Mouse (Mus musculus): ENCODE results near the gene Gpr15.

Gpr15 gene

GRCm38 (mm10) chr16:58702329-58702932 lies 16.4 kb downstream of the Gpr15 start:
- in situ Hi-C loops (cut with MboI; ENCODE audit: low sequenced_read_pairs) = no loop called here

GRCm38 (mm10) chr16:58701779-58702178 lies 17.1 kb downstream of the Gpr15 start:
- in situ Hi-C loops (cut with MboI; ENCODE audit: low sequenced_read_pairs) = no loop called here

- in situ Hi-C loops (cut with MboI; ENCODE audit: low sequenced_read_pairs) = no loop called here
These were observed 17.9 kb downstream of the Gpr15 start for GRCm38 (mm10) chr16:58700816-58701424.

- in situ Hi-C loops (cut with MboI; ENCODE audit: low sequenced_read_pairs) = no loop called here
These were observed 18.7 kb downstream of the Gpr15 start for GRCm38 (mm10) chr16:58700174-58700573.

GRCm38 (mm10) chr16:58697261-58697660 lies 21.6 kb downstream of the Gpr15 start:
- in situ Hi-C loops (cut with MboI; ENCODE audit: low sequenced_read_pairs) = no loop called here

- in situ Hi-C loops (cut with MboI; ENCODE audit: low sequenced_read_pairs) = no loop called here
These were observed 22.1 kb downstream of the Gpr15 start for GRCm38 (mm10) chr16:58696796-58697195.

- in situ Hi-C loops (cut with MboI; ENCODE audit: low sequenced_read_pairs) = no loop called here
These were observed 24.8 kb downstream of the Gpr15 start for GRCm38 (mm10) chr16:58694091-58694490.

GRCm38 (mm10) chr16:58690322-58690732 lies 28.5 kb downstream of the Gpr15 start:
- in situ Hi-C loops (cut with MboI; ENCODE audit: low sequenced_read_pairs) = no loop called here

GRCm38 (mm10) chr16:58689555-58690169 lies 29.2 kb downstream of the Gpr15 start:
- in situ Hi-C loops (cut with MboI; ENCODE audit: low sequenced_read_pairs) = no loop called here

- in situ Hi-C loops (cut with MboI; ENCODE audit: low sequenced_read_pairs) = no loop called here
These were observed 30.3 kb downstream of the Gpr15 start for GRCm38 (mm10) chr16:58688534-58688933.

- in situ Hi-C loops (cut with MboI; ENCODE audit: low sequenced_read_pairs) = no loop called here
These were observed 33.0 kb downstream of the Gpr15 start for GRCm38 (mm10) chr16:58685548-58686537.

GRCm38 (mm10) chr16:58684537-58684936 lies 34.3 kb downstream of the Gpr15 start:
- in situ Hi-C loops (cut with MboI; ENCODE audit: low sequenced_read_pairs) = no loop called here

GRCm38 (mm10) chr16:58683911-58684310 lies 35.0 kb downstream of the Gpr15 start:
- in situ Hi-C loops (cut with MboI; ENCODE audit: low sequenced_read_pairs) = no loop called here

- in situ Hi-C loops (cut with MboI; ENCODE audit: low sequenced_read_pairs) = no loop called here
These were observed 36.0 kb downstream of the Gpr15 start for GRCm38 (mm10) chr16:58682870-58683269.

- in situ Hi-C loops (cut with MboI; ENCODE audit: low sequenced_read_pairs) = no loop called here
These were observed 36.8 kb downstream of the Gpr15 start for GRCm38 (mm10) chr16:58682046-58682445.

GRCm38 (mm10) chr16:58678660-58679059 lies 40.2 kb downstream of the Gpr15 start:
- in situ Hi-C loops (cut with MboI; ENCODE audit: low sequenced_read_pairs) = no loop called here

GRCm38 (mm10) chr16:58677491-58677890 lies 41.4 kb downstream of the Gpr15 start:
- in situ Hi-C loops (cut with MboI; ENCODE audit: low sequenced_read_pairs) = no loop called here

- in situ Hi-C loops (cut with MboI; ENCODE audit: low sequenced_read_pairs) = no loop called here
These were observed 42.2 kb downstream of the Gpr15 start for GRCm38 (mm10) chr16:58676633-58677032.

GRCm38 (mm10) chr16:58676156-58676555 lies 42.7 kb downstream of the Gpr15 start:
- in situ Hi-C loops (cut with MboI; ENCODE audit: low sequenced_read_pairs) = no loop called here

- in situ Hi-C loops (cut with MboI; ENCODE audit: low sequenced_read_pairs) = no loop called here
These were observed 43.6 kb downstream of the Gpr15 start for GRCm38 (mm10) chr16:58675256-58675655.

- in situ Hi-C loops (cut with MboI; ENCODE audit: low sequenced_read_pairs) = loop anchor here (25.0 kb wide), 1 partner anchor 387 kb away; no protein-coding TSS in a partner anchor
These were observed 45.0 kb downstream of the Gpr15 start for GRCm38 (mm10) chr16:58673811-58674410.

Data from CH12F3 (cell line).